Mouse (Mus musculus) stomach, postnatal 0 days (tissue): ENCODE data around the gene Cd164l2.

ENCODE experiments used
- CTCF ChIP-seq: IDR thresholded peaks from 2 replicates; pipeline ENCODE4 v1.5.1; 2016; ENCODE audit warnings: antibody characterized with exemption, low read depth, mild to moderate bottlenecking, moderate library complexity
- EP300 ChIP-seq: optimal IDR thresholded peaks from 2 replicates; pipeline ENCODE3; 2016; ENCODE audit warnings: antibody characterized with exemption

DNA sequence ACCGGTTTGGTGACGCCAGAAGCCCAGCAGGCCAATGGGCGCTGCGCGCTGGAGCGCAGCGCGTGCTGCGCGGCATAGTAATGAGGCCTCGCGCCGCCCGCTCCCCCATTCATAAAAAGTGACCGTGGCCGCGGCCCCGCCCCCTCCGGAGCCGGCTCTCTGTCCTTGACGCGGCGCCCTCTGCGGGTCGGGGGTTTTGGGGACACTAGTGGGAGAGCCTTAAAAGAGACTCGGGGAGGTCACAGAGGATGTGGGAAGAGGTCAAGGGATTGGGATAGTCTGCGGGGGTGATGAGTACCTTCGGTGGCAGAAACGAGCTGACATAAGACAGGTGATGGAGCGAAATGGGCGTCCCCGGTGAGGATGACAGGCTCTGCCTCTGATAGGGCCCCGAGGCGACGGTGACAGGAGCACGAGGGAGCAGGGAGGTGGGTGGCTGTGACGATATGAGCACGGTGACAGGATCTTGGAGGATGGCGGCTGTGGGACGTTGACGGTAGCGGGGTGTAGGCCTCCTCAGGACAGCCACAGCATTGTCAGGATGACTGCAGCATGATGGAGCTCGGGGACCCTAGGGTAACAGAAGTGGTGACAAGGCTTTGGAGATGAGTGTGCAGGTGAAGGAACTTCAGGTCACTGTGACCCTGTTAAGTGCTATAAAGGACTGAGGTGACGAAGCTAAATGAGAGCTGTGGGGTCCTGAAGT lies 784 bp downstream of the Cd164l2 start:
- TF ChIP-seq CTCF, result peak; percentile 56
- TF ChIP-seq EP300, result no peak
